Mouse (Mus musculus): ENCODE results near the gene Csnk1g2. TPM values are rescaled to one million over a fixed set of nuclear protein-coding genes. Genes with fewer than 3 reads are reported as not detected.

Gene Csnk1g2
- polyA plus RNA-seq, 1 experiment: 218 TPM

GRCm38 (mm10) chr10:80658841-80659202, 36.2 kb downstream of the Csnk1g2 start:
- TF ChIP-seq CTCF (IDR thresholded peaks at IDR 0.05; ENCODE audit: borderline replicate concordance, insufficient read depth, low read depth, low read length) (no peak), POLR2A (IDR thresholded peaks at IDR 0.05; ENCODE audit: borderline replicate concordance, insufficient read depth, low read length) (no peak)
- H3K4me3 ChIP-seq (replicated peaks; ENCODE audit: insufficient read depth, low read depth, low read length): no peak overlapping the region
- H3K27ac ChIP-seq (ENCODE audit: insufficient read depth, low read length): no peak overlapping the region
- no peaks in the 10 kb centered on the region for H3K27me3 ChIP-seq (ENCODE audit: control insufficient read depth, insufficient read depth, low read length)
- DNase-seq: no peak
- WGBS: 55% methylated on average over 4 of the region's 4 CpGs
- peaks cover 14% of the 10 kb centered on the region for H3K4me1 ChIP-seq (ENCODE audit: control insufficient read depth, insufficient read depth, low read length)

- Histone ChIP-seq H3K27ac (ENCODE audit: insufficient read depth, low read length) (no peak overlapping the region), H3K4me3 (replicated peaks; ENCODE audit: insufficient read depth, low read depth, low read length) (peak overlapping the region; percentile 10), H3K4me1 (ENCODE audit: control insufficient read depth, insufficient read depth, low read length) (peaks cover 14% of the 10 kb centered on the region), H3K27me3 (ENCODE audit: control insufficient read depth, insufficient read depth, low read length) (no peaks in the 10 kb centered on the region)
- DNase-seq: peak; percentile 67 to 79
- no peak for TF ChIP-seq POLR2A (IDR thresholded peaks at IDR 0.05; ENCODE audit: borderline replicate concordance, insufficient read depth, low read length)
- peak; percentile 75 for TF ChIP-seq CTCF (IDR thresholded peaks at IDR 0.05; ENCODE audit: borderline replicate concordance, insufficient read depth, low read depth, low read length)
- WGBS: 9% methylated on average over 10 of the region's 10 CpGs
These were observed 36.6 kb downstream of the Csnk1g2 start for GRCm38 (mm10) chr10:80659213-80659612.

- Histone ChIP-seq H3K4me1 (ENCODE audit: control insufficient read depth, insufficient read depth, low read length) (peaks cover 21% of the 10 kb centered on the region), H3K4me3 (replicated peaks; ENCODE audit: insufficient read depth, low read depth, low read length) (no peak overlapping the region), H3K27me3 (ENCODE audit: control insufficient read depth, insufficient read depth, low read length) (no peaks in the 10 kb centered on the region), H3K27ac (ENCODE audit: insufficient read depth, low read length) (no peak overlapping the region)
- DNase-seq: peak in 1 of 2 experiments; percentile 56
- TF ChIP-seq POLR2A (IDR thresholded peaks at IDR 0.05; ENCODE audit: borderline replicate concordance, insufficient read depth, low read length) (no peak), CTCF (IDR thresholded peaks at IDR 0.05; ENCODE audit: borderline replicate concordance, insufficient read depth, low read depth, low read length) (peak; percentile 66)
- WGBS: 32% methylated on average over 5 of the region's 5 CpGs
These were observed 38.5 kb downstream of the Csnk1g2 start for GRCm38 (mm10) chr10:80661149-80661548.

GRCm38 (mm10) chr10:80663485-80664196, 41.0 kb downstream of the Csnk1g2 start:
- Histone ChIP-seq H3K4me3 (replicated peaks; ENCODE audit: insufficient read depth, low read depth, low read length) (no peak overlapping the region), H3K4me1 (ENCODE audit: control insufficient read depth, insufficient read depth, low read length) (peaks cover 26% of the 10 kb centered on the region), H3K27ac (ENCODE audit: insufficient read depth, low read length) (no peak overlapping the region), H3K27me3 (ENCODE audit: control insufficient read depth, insufficient read depth, low read length) (no peaks in the 10 kb centered on the region)
- WGBS: 79% methylated on average over 5 of the region's 5 CpGs
- no peak for DNase-seq
- TF ChIP-seq CTCF (IDR thresholded peaks at IDR 0.05; ENCODE audit: borderline replicate concordance, insufficient read depth, low read depth, low read length) (no peak), POLR2A (IDR thresholded peaks at IDR 0.05; ENCODE audit: borderline replicate concordance, insufficient read depth, low read length) (no peak)

- H3K4me1 ChIP-seq (ENCODE audit: control insufficient read depth, insufficient read depth, low read length): peaks cover 34% of the 10 kb centered on the region
- no peak overlapping the region for H3K4me3 ChIP-seq (replicated peaks; ENCODE audit: insufficient read depth, low read depth, low read length)
- WGBS: 5% methylated on average over 16 of the region's 16 CpGs
- no peak for TF ChIP-seq POLR2A (IDR thresholded peaks at IDR 0.05; ENCODE audit: borderline replicate concordance, insufficient read depth, low read length)
- no peak for TF ChIP-seq CTCF (IDR thresholded peaks at IDR 0.05; ENCODE audit: borderline replicate concordance, insufficient read depth, low read depth, low read length)
- H3K27me3 ChIP-seq (ENCODE audit: control insufficient read depth, insufficient read depth, low read length): no peaks in the 10 kb centered on the region
- DNase-seq: peak; percentile 79 to 82
- H3K27ac ChIP-seq (ENCODE audit: insufficient read depth, low read length): peak overlapping the region; percentile 14
These were observed 41.8 kb downstream of the Csnk1g2 start for GRCm38 (mm10) chr10:80664197-80665015.

- Histone ChIP-seq H3K27ac (ENCODE audit: insufficient read depth, low read length) (peak overlapping the region; percentile 61), H3K4me3 (replicated peaks; ENCODE audit: insufficient read depth, low read depth, low read length) (no peak overlapping the region), H3K4me1 (ENCODE audit: control insufficient read depth, insufficient read depth, low read length) (peaks cover 40% of the 10 kb centered on the region), H3K27me3 (ENCODE audit: control insufficient read depth, insufficient read depth, low read length) (no peaks in the 10 kb centered on the region)
- WGBS: 9% methylated on average over 10 of the region's 10 CpGs
- peak in 1 of 2 experiments; percentile 53 for DNase-seq
- TF ChIP-seq POLR2A (IDR thresholded peaks at IDR 0.05; ENCODE audit: borderline replicate concordance, insufficient read depth, low read length) (no peak), CTCF (IDR thresholded peaks at IDR 0.05; ENCODE audit: borderline replicate concordance, insufficient read depth, low read depth, low read length) (no peak)
These were observed 42.4 kb downstream of the Csnk1g2 start for GRCm38 (mm10) chr10:80665016-80665380.

- no peak overlapping the region for H3K4me3 ChIP-seq (replicated peaks; ENCODE audit: insufficient read depth, low read depth, low read length)
- no peak for DNase-seq
- H3K27me3 ChIP-seq (ENCODE audit: control insufficient read depth, insufficient read depth, low read length): no peaks in the 10 kb centered on the region
- H3K4me1 ChIP-seq (ENCODE audit: control insufficient read depth, insufficient read depth, low read length): peaks cover 44% of the 10 kb centered on the region
- TF ChIP-seq POLR2A (IDR thresholded peaks at IDR 0.05; ENCODE audit: borderline replicate concordance, insufficient read depth, low read length) (no peak), CTCF (IDR thresholded peaks at IDR 0.05; ENCODE audit: borderline replicate concordance, insufficient read depth, low read depth, low read length) (no peak)
- peak overlapping the region; percentile 61; the same call in 1 of the 2 replicates for H3K27ac ChIP-seq (ENCODE audit: insufficient read depth, low read length)
- WGBS: 49% methylated on average over 4 of the region's 4 CpGs
These were observed 42.8 kb downstream of the Csnk1g2 start for GRCm38 (mm10) chr10:80665459-80665858.

Data from cerebellum, adult 2 months (tissue).